Mouse (Mus musculus) MEL (cell line): ENCODE data around the gene Fgfr2.

ENCODE experiments used
- CTCF ChIP-seq, 3 experiments: IDR thresholded peaks in 2 of 3; conservative IDR thresholded peaks in 1 of 3; 2 replicates each; pipeline ENCODE4 v1.5.1; 2011 to 2012; ENCODE audit warnings: low read length in 3 of 3, low read depth in 2 of 3, mild to moderate bottlenecking in 2 of 3, improper control_type of control experiment in 1 of 3, inconsistent platforms in 1 of 3, mixed read lengths in 1 of 3, moderate library complexity in 1 of 3; ENCODE audit not compliant: control insufficient read depth in 1 of 3, insufficient read depth in 1 of 3, poor library complexity in 1 of 3, severe bottlenecking in 1 of 3
- KAT2A ChIP-seq: conservative IDR thresholded peaks from 2 replicates; pipeline ENCODE4 v1.6.1; 2012; ENCODE audit warnings: low read depth, low read length, improper control_type of control experiment, inconsistent platforms
- MYC ChIP-seq: IDR thresholded peaks from 2 replicates; pipeline ENCODE4 v1.6.1; 2011; ENCODE audit warnings: low read depth, mild to moderate bottlenecking, low read length, improper control_type of control experiment, moderate library complexity
- NELFE ChIP-seq: IDR thresholded peaks from 2 replicates; pipeline ENCODE4 v1.6.1; 2011; ENCODE audit warnings: low read depth, low read length, improper control_type of control experiment

- TF ChIP-seq MYC (no peak), KAT2A (no peak), NELFE (no peak), CTCF (IDR thresholded peaks at IDR 0.05 in 2 of 3, conservative IDR thresholded peaks at IDR 0.05 in 1 of 3; ENCODE audit: control insufficient read depth in 1 of 3, insufficient read depth in 1 of 3, low read depth in 2 of 3, low read length in 3 of 3, poor library complexity in 1 of 3, severe bottlenecking in 1 of 3) (no peak)
Measured at GRCm38 (mm10) chr7:132015933-132016332, 1107.2 kb downstream of the Fgfr2 start.
